Mouse (Mus musculus): Measurements from ENCODE around the gene Cldn6.

The Cldn6 gene

GRCm38 (mm10) chr17:23725477-23725876 lies 46.4 kb downstream of the Cldn6 start:
- DNase-seq: no peak

GRCm38 (mm10) chr17:23725999-23726757 lies 47.1 kb downstream of the Cldn6 start, which contains the start of gene Pkmyt1:
Gene Pkmyt1, plus strand, starts transcription at chr17:23726336.
- peak; percentile 98 for DNase-seq

- DNase-seq: peak; percentile 34 to 46
Measured at GRCm38 (mm10) chr17:23726758-23727142, 47.7 kb downstream of the Cldn6 start.

- no peak for DNase-seq
Measured at GRCm38 (mm10) chr17:23730441-23730840, 51.4 kb downstream of the Cldn6 start.

Measured in B cell, adult 2 months (primary cell).